Mouse (Mus musculus) liver, adult 2 months (tissue): ENCODE measurements around the gene Gm11565.

Source experiments
- CTCF ChIP-seq: fragments of 200-500 bp; IDR thresholded peaks from 2 replicates; pipeline ENCODE4 v1.5.1; 2011; ENCODE audit warnings: low read depth, low read length, control low read depth
- POLR2A ChIP-seq: fragments of 200-500 bp; IDR thresholded peaks from 2 replicates; pipeline ENCODE4 v1.6.1; 2011; ENCODE audit warnings: low read length, control low read depth; ENCODE audit not compliant: insufficient read depth; ENCODE audit errors: extremely low read depth

DNA sequence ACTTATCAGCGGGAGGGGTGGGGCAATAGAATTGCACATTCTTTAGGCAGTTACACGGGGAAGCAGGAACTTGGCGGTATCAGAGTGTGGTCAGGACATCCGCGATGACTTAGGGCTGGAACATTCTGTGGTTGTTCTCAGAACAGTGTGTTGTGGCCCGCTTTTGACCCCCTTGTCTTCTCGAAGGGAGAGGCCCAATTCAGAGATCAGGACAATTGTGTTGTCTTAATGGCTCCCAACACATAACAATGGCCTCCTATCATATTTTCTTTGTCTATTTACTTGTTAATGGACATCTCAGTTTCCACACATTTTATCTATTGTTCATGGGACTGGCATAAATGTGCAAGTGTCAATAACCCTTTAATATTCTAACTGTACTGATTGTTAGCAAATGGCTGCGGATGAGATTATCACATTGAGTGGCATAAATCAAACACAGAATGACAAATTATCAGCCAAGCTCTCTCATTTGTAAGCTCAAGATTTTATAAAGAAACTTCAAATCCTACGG is 23.3 kb downstream of the Gm11565 start:
- TF ChIP-seq CTCF (no peak), POLR2A (no peak)
